Mouse (Mus musculus) heart, adult 2 months (tissue): ENCODE data around the gene Eda2r. TPM values are rescaled to one million over a fixed set of nuclear protein-coding genes. Genes with fewer than 3 reads are reported as not detected.

Experiments
- DNase-seq, 2 experiments: peaks; one replicate each; pipeline ENCODE4 v3.0.0; 2021
- H3K27ac ChIP-seq: fragments of 200-600 bp; 2 replicates; pipeline ENCODE4 v1.8.1; 2022
- H3K27me3 ChIP-seq: fragments of 200-500 bp; 2 replicates; pipeline ENCODE4 v1.6.1; 2012; ENCODE audit warnings: mild to moderate bottlenecking, low read length, inconsistent platforms, mixed read lengths; ENCODE audit not compliant: control insufficient read depth, insufficient read depth
- H3K36me3 ChIP-seq: fragments of 200-500 bp; 2 replicates; pipeline ENCODE4 v1.6.1; 2012; ENCODE audit warnings: low read length, inconsistent platforms; ENCODE audit not compliant: control insufficient read depth, insufficient read depth
- H3K4me1 ChIP-seq: fragments of 200-500 bp; 2 replicates; pipeline ENCODE4 v1.6.1; 2011; ENCODE audit warnings: low read length; ENCODE audit not compliant: control insufficient read depth, insufficient read depth
- H3K4me3 ChIP-seq: fragments of 200-600 bp; 2 replicates; pipeline ENCODE4 v1.8.1; 2022
- H3K79me2 ChIP-seq: fragments of 200-500 bp; replicated peaks from 2 replicates; pipeline ENCODE4 v1.6.1; 2012; ENCODE audit warnings: mild to moderate bottlenecking, inconsistent platforms, low read length, moderate library complexity, mixed read lengths; ENCODE audit not compliant: control insufficient read depth, insufficient read depth
- H3K9ac ChIP-seq: fragments of 200-500 bp; 2 replicates; pipeline ENCODE4 v1.6.1; 2012; ENCODE audit warnings: low read depth, mild to moderate bottlenecking, control low read depth, inconsistent platforms, low read length, mixed read lengths
- CTCF ChIP-seq: fragments of 200-600 bp; IDR thresholded peaks from 2 replicates; pipeline ENCODE4 v1.8.1; 2022; ENCODE audit warnings: antibody characterized with exemption, mild to moderate bottlenecking, moderate library complexity
- EP300 ChIP-seq: fragments of 200-500 bp; IDR thresholded peaks from 2 replicates; pipeline ENCODE4 v1.6.1; 2011; ENCODE audit warnings: low read depth, low read length, control low read depth; ENCODE audit not compliant: insufficient read depth
- POLR2A ChIP-seq: fragments of 200-500 bp; IDR thresholded peaks from 2 replicates; pipeline ENCODE4 v1.6.1; 2011; ENCODE audit warnings: mild to moderate bottlenecking, low read depth, low read length, control low read depth; ENCODE audit not compliant: insufficient read depth
- WGBS: fragments of 180-500 bp; shearing (Covaris S2); methylation state at CpG from one replicate; pipeline ENCODE4 v1.1.7; 2018; 5-methylcytosine and 5-hydroxymethylcytosine counted together
- intact Hi-C: fragments of 180-260 bp; cut with DNase I; formaldehyde crosslinking; loops from one replicate; pipeline ENCODE4 v1.15.1; 2025
- polyA plus RNA-seq: library from polyadenylated mRNA; depleted of rRNA; stranded (reverse); fragments of >200 nt; gene quantifications from 2 replicates; pipeline ENCODE4 v1.2.3, GENCODE M21; 2012
- total RNA-seq, 2 experiments: library from RNA; stranded (reverse); gene quantifications; 2 replicates each; pipeline ENCODE4 v1.2.3; 2021

Gene Eda2r
- total and polyA plus RNA-seq, 3 experiments = 0.78 to 2.8 (median 2.0) TPM

DNA sequence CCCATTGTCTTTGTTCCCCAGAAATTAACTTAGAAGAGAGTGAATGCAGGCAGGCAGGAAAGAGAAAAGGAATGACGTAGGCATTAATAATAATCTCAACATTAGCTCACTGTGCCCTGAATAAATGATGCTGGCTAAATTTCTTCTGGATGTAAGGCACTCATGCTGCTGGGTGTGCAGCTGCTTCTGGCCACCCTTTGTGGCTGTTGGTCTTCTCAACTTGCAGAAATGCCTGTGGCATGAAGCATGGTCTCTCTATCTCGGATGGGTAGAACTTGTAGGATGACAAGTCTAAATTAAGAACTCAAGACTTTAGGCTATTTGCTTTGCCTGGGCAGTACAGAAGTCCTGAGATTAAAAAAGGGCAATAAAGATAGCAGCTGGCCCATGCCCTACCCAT, 8.3 kb downstream of the Eda2r start:
- intact Hi-C loops = no loop called here
- TF ChIP-seq POLR2A (no peak), CTCF (no peak), EP300 (no peak)
- no peaks in the 10 kb centered on the region for H3K79me2 ChIP-seq

DNA sequence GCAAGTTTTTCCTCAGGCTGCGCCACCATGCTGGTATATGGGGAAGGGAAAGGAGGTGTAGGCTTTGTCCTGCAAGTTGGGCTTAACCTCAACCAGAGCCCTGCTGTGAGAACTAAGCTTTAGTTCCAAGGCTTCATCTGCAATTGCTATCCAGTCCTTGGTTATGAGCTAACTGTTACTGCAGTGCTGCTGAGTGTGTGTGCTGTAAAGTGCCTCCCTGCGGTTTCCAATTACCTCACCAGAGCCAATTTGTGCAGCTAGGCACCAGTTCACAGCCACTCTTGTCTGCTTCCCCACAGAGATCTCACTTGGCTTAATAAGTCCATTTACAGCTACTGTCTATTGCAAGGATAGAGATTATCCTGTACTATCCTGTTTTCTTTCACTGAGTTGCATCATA, 16.1 kb downstream of the Eda2r start:
- 57% methylated on average over 2 of the region's 2 CpGs for WGBS
- no peaks in the 10 kb centered on the region for H3K4me1 ChIP-seq
- no peaks in the 10 kb centered on the region for H3K36me3 ChIP-seq
- no peak overlapping the region for H3K4me3 ChIP-seq
- no peaks in the 10 kb centered on the region for H3K27me3 ChIP-seq
- TF ChIP-seq CTCF (no peak), POLR2A (no peak), EP300 (no peak)
- no peak for DNase-seq
- no peak overlapping the region for H3K27ac ChIP-seq
- H3K79me2 ChIP-seq = no peaks in the 10 kb centered on the region
- intact Hi-C loops = no loop called here
- no peak overlapping the region for H3K9ac ChIP-seq

More for the DNA sequence above, 8.3 kb downstream of the Eda2r start:
- 61% methylated on average over 2 of the region's 2 CpGs for WGBS
- Histone ChIP-seq H3K27me3 (no peaks in the 10 kb centered on the region), H3K4me1 (peaks cover 1% of the 10 kb centered on the region; the same call in 1 of the 2 replicates), H3K9ac (no peak overlapping the region), H3K27ac (no peak overlapping the region), H3K4me3 (no peak overlapping the region), H3K36me3 (no peaks in the 10 kb centered on the region)
- no peak for DNase-seq

DNA sequence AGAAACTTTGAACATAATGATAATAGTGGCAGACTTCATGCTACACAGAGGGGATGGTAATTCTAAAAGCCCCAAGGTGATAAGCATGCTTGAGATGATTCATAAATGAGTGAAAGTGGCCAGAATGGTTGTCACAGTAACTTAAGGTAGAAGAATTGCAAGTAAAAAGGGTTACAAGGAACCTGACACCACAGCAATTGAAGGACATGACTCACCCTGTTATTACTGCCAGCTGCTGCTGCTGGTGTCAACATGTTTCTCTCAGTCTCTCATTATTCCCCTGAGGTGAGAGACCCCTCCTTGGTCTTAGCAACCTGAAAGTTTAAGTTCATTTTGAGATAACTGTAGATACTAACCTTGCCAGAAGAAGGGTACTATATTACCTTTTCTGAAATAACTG, 49.1 kb downstream of the Eda2r start:
- Histone ChIP-seq H3K27ac (no peak overlapping the region), H3K36me3 (no peaks in the 10 kb centered on the region), H3K27me3 (no peaks in the 10 kb centered on the region), H3K4me1 (no peaks in the 10 kb centered on the region), H3K79me2 (no peaks in the 10 kb centered on the region), H3K4me3 (no peak overlapping the region), H3K9ac (no peak overlapping the region)
- TF ChIP-seq EP300 (no peak), CTCF (no peak), POLR2A (no peak)
- DNase-seq = no peak
- intact Hi-C loops = no loop called here
